10 mouse cellular contexts compared by ENCODE assay signal in genomic region chr13:6529074-6529473, GRCm38 (mm10). TPM values are rescaled to one million over a fixed set of nuclear protein-coding genes. Genes with fewer than 3 reads are reported as not detected.
DNase-seq lines count a peak whose midpoint lies in the region; ATAC-seq and TF ChIP-seq lines count a peak whose summit lies in the region.
"Had no signal": no experiment of that assay in that cellular context is flagged by ENCODE, and none has a peak within 500 bp of the region (broad histone marks: within the 10 kb centered on the region; RNA-seq: fewer than 3 reads in every experiment).

No protein-coding gene starts in this region.

- intact Hi-C loops in left cerebral cortex, postnatal 25 days (cut with DNase I): no loop called here

- H3K27me3 ChIP-seq in hindbrain, embryonic 14.5 days (ENCODE audit: control insufficient read depth, insufficient read depth, low read length): no peaks in the 10 kb centered on the region
- no peaks in the 10 kb centered on the region for H3K27me3 ChIP-seq in hindbrain, embryonic 12.5 days
- H3K27me3 ChIP-seq in midbrain, postnatal 0 days (ENCODE audit: insufficient read depth, low read length): no peaks in the 10 kb centered on the region
- no peaks in the 10 kb centered on the region for H3K27me3 ChIP-seq in midbrain, embryonic 11.5 days (ENCODE audit: control insufficient read depth, insufficient read depth, low read length)
- H3K27me3 ChIP-seq in stomach, postnatal 0 days (ENCODE audit: control insufficient read depth, insufficient read depth, low read length): no peaks in the 10 kb centered on the region
- H3K27me3 ChIP-seq: liver, embryonic 15.5 days had no signal

- no peak overlapping the region for H3K4me2 ChIP-seq in hindbrain, embryonic 14.5 days (replicated peaks)
- H3K4me2 ChIP-seq in hindbrain, embryonic 12.5 days (replicated peaks): no peak overlapping the region
- H3K4me2 ChIP-seq in midbrain, postnatal 0 days (ENCODE audit: low read depth, low read length, poor library complexity, severe bottlenecking): no peak overlapping the region
- H3K4me2 ChIP-seq in midbrain, embryonic 11.5 days: no peak overlapping the region
- H3K4me2 ChIP-seq in stomach, postnatal 0 days (replicated peaks; ENCODE audit: low read depth): no peak overlapping the region
- H3K4me2 ChIP-seq: liver, embryonic 15.5 days had no signal

- no peak overlapping the region for H3K9ac ChIP-seq in hindbrain, embryonic 14.5 days
- no peak overlapping the region for H3K9ac ChIP-seq in hindbrain, embryonic 12.5 days
- no peak overlapping the region for H3K9ac ChIP-seq in midbrain, postnatal 0 days (replicated peaks; ENCODE audit: low read length, poor library complexity, severe bottlenecking)
- no peak overlapping the region for H3K9ac ChIP-seq in midbrain, embryonic 11.5 days (ENCODE audit: low read length)
- H3K9ac ChIP-seq in stomach, postnatal 0 days (ENCODE audit: low read length): no peak overlapping the region
- H3K9ac ChIP-seq: liver, embryonic 15.5 days had no signal

- no peaks in the 10 kb centered on the region for H3K36me3 ChIP-seq in hindbrain, embryonic 14.5 days (replicated peaks; ENCODE audit: control insufficient read depth, insufficient read depth)
- H3K36me3 ChIP-seq in hindbrain, embryonic 12.5 days: no peaks in the 10 kb centered on the region
- no peaks in the 10 kb centered on the region for H3K36me3 ChIP-seq in midbrain, postnatal 0 days (ENCODE audit: insufficient read depth, low read length)
- no peaks in the 10 kb centered on the region for H3K36me3 ChIP-seq in midbrain, embryonic 11.5 days (ENCODE audit: control insufficient read depth, insufficient read depth, low read length)
- no peaks in the 10 kb centered on the region for H3K36me3 ChIP-seq in stomach, postnatal 0 days (ENCODE audit: control insufficient read depth, insufficient read depth, low read length)
- H3K36me3 ChIP-seq: liver, embryonic 15.5 days had no signal

- TF ChIP-seq CTCF in midbrain, postnatal 0 days (IDR thresholded peaks at IDR 0.05): peak; percentile 73
- peak; percentile 72 for TF ChIP-seq CTCF in stomach, postnatal 0 days (IDR thresholded peaks at IDR 0.05; ENCODE audit: low read depth)

- peak; percentile 37 for DNase-seq in hindbrain, embryonic 14.5 days (ENCODE audit: low spot score)
- DNase-seq in midbrain, postnatal 0 days (ENCODE audit: low spot score): peak; percentile 61
- DNase-seq in midbrain, embryonic 11.5 days (ENCODE audit: low spot score, missing footprints): no peak
- peak; percentile 31 to 54 for DNase-seq in left cerebral cortex, postnatal 25 days (ENCODE audit: low spot score in 2 of 2)
- no peak for DNase-seq in stomach, postnatal 0 days (ENCODE audit: low spot score)
- DNase-seq in urinary bladder, postnatal 36 days (ENCODE audit: low spot score in 2 of 2): no peak
- DNase-seq: heart, adult 18-20 months; thymus, postnatal 14 days had no signal

- no peak overlapping the region for H3K4me3 ChIP-seq in hindbrain, embryonic 14.5 days (replicated peaks; ENCODE audit: low read length)
- H3K4me3 ChIP-seq in hindbrain, embryonic 12.5 days: no peak overlapping the region
- H3K4me3 ChIP-seq in midbrain, postnatal 0 days (ENCODE audit: low read depth, low read length): no peak overlapping the region
- H3K4me3 ChIP-seq in midbrain, embryonic 11.5 days (ENCODE audit: low read depth, low read length): no peak overlapping the region
- no peak overlapping the region for H3K4me3 ChIP-seq in stomach, postnatal 0 days (ENCODE audit: low read depth, low read length)
- H3K4me3 ChIP-seq: liver, embryonic 15.5 days had no signal

- no peaks in the 10 kb centered on the region for H3K9me3 ChIP-seq in hindbrain, embryonic 14.5 days (ENCODE audit: control insufficient read depth, low read length)
- no peaks in the 10 kb centered on the region for H3K9me3 ChIP-seq in hindbrain, embryonic 12.5 days (replicated peaks)
- no peaks in the 10 kb centered on the region for H3K9me3 ChIP-seq in midbrain, postnatal 0 days (ENCODE audit: low read length)
- H3K9me3 ChIP-seq in midbrain, embryonic 11.5 days (ENCODE audit: control insufficient read depth, low read length): no peaks in the 10 kb centered on the region
- no peaks in the 10 kb centered on the region for H3K9me3 ChIP-seq in stomach, postnatal 0 days (ENCODE audit: control insufficient read depth, low read length)
- H3K9me3 ChIP-seq: liver, embryonic 15.5 days had no signal

- H3K27ac ChIP-seq in hindbrain, embryonic 14.5 days: no peak overlapping the region
- H3K27ac ChIP-seq in hindbrain, embryonic 12.5 days: no peak overlapping the region
- no peak overlapping the region for H3K27ac ChIP-seq in midbrain, postnatal 0 days (ENCODE audit: low read depth, low read length)
- no peak overlapping the region for H3K27ac ChIP-seq in midbrain, embryonic 11.5 days (ENCODE audit: low read depth, low read length)
- no peak overlapping the region for H3K27ac ChIP-seq in stomach, postnatal 0 days (replicated peaks)
- H3K27ac ChIP-seq: liver, embryonic 15.5 days had no signal

- ATAC-seq in hindbrain, embryonic 14.5 days (ENCODE audit: low FRiP score): no peak
- ATAC-seq in hindbrain, embryonic 12.5 days (ENCODE audit: low FRiP score): no peak
- ATAC-seq in midbrain, postnatal 0 days (ENCODE audit: low FRiP score): no peak
- no peak for ATAC-seq in midbrain, embryonic 11.5 days (ENCODE audit: low FRiP score)
- no peak for ATAC-seq in stomach, postnatal 0 days (ENCODE audit: low FRiP score, low TSS enrichment)

- no peaks in the 10 kb centered on the region for H3K4me1 ChIP-seq in hindbrain, embryonic 14.5 days (replicated peaks; ENCODE audit: control insufficient read depth, insufficient read depth, low read length)
- no peaks in the 10 kb centered on the region for H3K4me1 ChIP-seq in hindbrain, embryonic 12.5 days
- H3K4me1 ChIP-seq in midbrain, postnatal 0 days (ENCODE audit: insufficient read depth, low read length): no peaks in the 10 kb centered on the region
- H3K4me1 ChIP-seq in midbrain, embryonic 11.5 days (ENCODE audit: control insufficient read depth, insufficient read depth, low read length): no peaks in the 10 kb centered on the region
- H3K4me1 ChIP-seq in stomach, postnatal 0 days (replicated peaks; ENCODE audit: control insufficient read depth, insufficient read depth): no peaks in the 10 kb centered on the region
- H3K4me1 ChIP-seq: liver, embryonic 15.5 days had no signal

- TF ChIP-seq EP300 in stomach, postnatal 0 days (optimal IDR thresholded peaks at IDR 0.05): no peak

RNA-seq across cellular contexts. Expression of gene Pitrm1, which starts 18.9 kb away (rescaled TPM):
- polyA plus RNA-seq in hindbrain, embryonic 14.5 days (2014; fragmentation: Nextera tagmentation; extraction: Ambion mirVana): 48.2 and 53.7 TPM in 2 replicates
- 74.1 and 75.7 TPM in 2 replicates for polyA plus RNA-seq in hindbrain, embryonic 12.5 days (2016; fragmentation: Nextera tagmentation; extraction: Ambion mirVana)
- 39.4 and 47.8 TPM in 2 replicates for total RNA-seq in midbrain, postnatal 0 days (2014; rRNA removed)
- 31.7 and 35.2 TPM in 2 replicates for polyA plus RNA-seq in midbrain, postnatal 0 days (2015; fragmentation: Nextera tagmentation; extraction: Ambion mirVana)
- 98.7 and 109 TPM in 2 replicates for polyA plus RNA-seq in midbrain, embryonic 11.5 days (2014; fragmentation: Nextera tagmentation; extraction: Ambion mirVana)
- 10 to 100 TPM; 48.8 to 53.2 TPM for total RNA-seq in left cerebral cortex, postnatal 25 days (2021)
- 23.0 and 23.6 TPM in 2 replicates for polyA plus RNA-seq in stomach, postnatal 0 days (2015; fragmentation: Nextera tagmentation; extraction: Ambion mirVana)

Comparison
In these comparisons a context has a peak if more than half of its experiments do, and no peak if none do; other contexts are left out.
1. DNase-seq: peak in hindbrain, embryonic 14.5 days (single experiment), midbrain, postnatal 0 days (single experiment) and left cerebral cortex, postnatal 25 days (2 of 2); none in midbrain, embryonic 11.5 days (single experiment), stomach, postnatal 0 days (single experiment) and urinary bladder, postnatal 36 days (0 of 2).